Mouse (Mus musculus) embryonic facial prominence, embryonic 11.5 days (tissue): ENCODE data around the gene Aimp1. TPM values are rescaled to one million over a fixed set of nuclear protein-coding genes. Genes with fewer than 3 reads are reported as not detected.

Source experiments
- ATAC-seq: fragments of 200-750 bp; cut with Nextera tagmentation; replicated peaks from 2 replicates; pipeline ENCODE4 v1.8.0; 2017; ENCODE audit warnings: low read depth; ENCODE audit not compliant: insufficient number of reproducible peaks, low FRiP score, low TSS enrichment
- DNase-seq: peaks from one replicate; pipeline ENCODE4 v3.0.0-alpha.2; 2015; ENCODE audit warnings: low spot score
- H3K27ac ChIP-seq: fragments of 300-500 bp; sonication (generic); replicated peaks from 2 replicates; pipeline ENCODE4 v1.5.1; 2014; ENCODE audit warnings: mild to moderate bottlenecking, low read depth, low read length, control low read depth
- H3K27me3 ChIP-seq: fragments of 300-500 bp; sonication (generic); 2 replicates; pipeline ENCODE4 v1.6.1; 2014; ENCODE audit warnings: mild to moderate bottlenecking, low read length, moderate library complexity, mixed read lengths; ENCODE audit not compliant: control insufficient read depth, insufficient read depth
- H3K36me3 ChIP-seq: fragments of 300-500 bp; sonication (generic); replicated peaks from 2 replicates; pipeline ENCODE4 v1.6.1; 2014; ENCODE audit warnings: low read depth, mild to moderate bottlenecking, low read length, moderate library complexity, mixed read lengths; ENCODE audit not compliant: control insufficient read depth, insufficient read depth
- H3K4me1 ChIP-seq: fragments of 300-500 bp; sonication (generic); 2 replicates; pipeline ENCODE4 v1.6.1; 2014; ENCODE audit warnings: low read length, mixed read lengths; ENCODE audit not compliant: control insufficient read depth, insufficient read depth
- H3K4me2 ChIP-seq: fragments of 300-500 bp; sonication (generic); 2 replicates; pipeline ENCODE4 v1.6.1; 2014; ENCODE audit warnings: low read depth, mild to moderate bottlenecking, control low read depth, low read length, moderate library complexity
- H3K4me3 ChIP-seq: fragments of 300-500 bp; sonication (generic); 2 replicates; pipeline ENCODE4 v1.5.1; 2014; ENCODE audit warnings: low read depth, low read length, control low read depth
- H3K9ac ChIP-seq: fragments of 300-500 bp; sonication (generic); replicated peaks from 2 replicates; pipeline ENCODE4 v1.6.1; 2014; ENCODE audit warnings: mild to moderate bottlenecking, control low read depth, low read length
- H3K9me3 ChIP-seq: fragments of 300-500 bp; sonication (generic); replicated peaks from 2 replicates; pipeline ENCODE4 v1.6.1; 2016; ENCODE audit warnings: mild to moderate bottlenecking, low read length, inconsistent platforms, mixed read lengths; ENCODE audit not compliant: control insufficient read depth
- WGBS: fragments of 180-500 bp; shearing (Covaris S2); extraction: QIAGEN DNeasy Blood & Tissue Kit; methylation state at CpG from one replicate; pipeline ENCODE4 v1.1.7; 2014; 5-methylcytosine and 5-hydroxymethylcytosine counted together
- polyA plus RNA-seq: library from polyadenylated mRNA; unstranded; fragments of >200 nt; fragmentation: Nextera tagmentation; extraction: Ambion mirVana; gene quantifications from 2 replicates; pipeline ENCODE4 v1.2.1, GENCODE M21; 2014

The Aimp1 gene
- polyA plus RNA-seq, 1 experiment from 2014 or later: 93.3 TPM

DNA sequence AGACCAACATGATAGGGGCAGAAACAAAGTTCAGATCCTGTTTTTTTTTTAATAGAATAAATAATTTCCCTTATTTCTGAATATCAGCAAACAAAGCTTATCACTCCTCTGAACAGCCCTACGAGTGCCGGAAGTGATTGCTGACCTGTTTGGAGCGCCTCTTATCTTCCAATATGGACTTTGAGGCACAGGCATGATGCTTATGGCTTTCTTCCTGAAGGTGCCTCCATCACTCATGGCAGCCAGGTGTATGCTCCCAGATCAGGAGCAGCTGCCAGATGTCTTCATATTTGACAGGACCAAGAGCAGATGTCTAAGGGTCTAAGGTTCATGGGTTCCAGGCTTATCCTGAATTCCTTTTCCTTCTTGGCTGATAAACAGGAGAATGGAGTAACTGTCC lies 47.1 kb downstream of the Aimp1 start:
- no peaks in the 10 kb centered on the region for H3K27me3 ChIP-seq
- no peak for ATAC-seq
- H3K9me3 ChIP-seq: no peaks in the 10 kb centered on the region
- 88% methylated on average over 3 of the region's 3 CpGs for WGBS
- no peaks in the 10 kb centered on the region for H3K36me3 ChIP-seq
- H3K27ac ChIP-seq: no peak overlapping the region
- H3K9ac ChIP-seq: no peak overlapping the region
- no peak overlapping the region for H3K4me3 ChIP-seq
- no peaks in the 10 kb centered on the region for H3K4me1 ChIP-seq
- H3K4me2 ChIP-seq: no peak overlapping the region
- DNase-seq: no peak

DNA sequence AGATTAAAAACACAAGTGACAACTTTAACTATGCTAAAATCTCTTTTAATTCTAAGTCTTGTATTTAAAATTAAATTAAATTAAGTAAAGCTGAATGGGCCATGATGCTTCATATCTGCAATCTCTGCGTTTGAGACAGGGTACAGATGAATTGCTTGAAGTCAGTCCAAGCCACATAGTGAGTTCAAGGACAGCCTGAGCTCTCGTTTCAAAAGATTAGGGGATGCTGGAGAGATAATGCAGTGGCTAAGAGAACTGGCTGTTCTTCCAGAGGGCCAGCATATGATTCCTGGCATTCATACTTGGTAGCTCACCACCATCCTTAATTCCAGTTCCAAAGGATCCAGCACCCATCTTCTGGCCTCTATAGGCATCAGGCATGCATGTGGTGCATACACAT lies 50.9 kb downstream of the Aimp1 start:
- no peak for DNase-seq
- no peak for ATAC-seq
- Histone ChIP-seq H3K4me3 (no peak overlapping the region), H3K27me3 (no peaks in the 10 kb centered on the region), H3K9me3 (no peaks in the 10 kb centered on the region), H3K4me1 (no peaks in the 10 kb centered on the region), H3K36me3 (no peaks in the 10 kb centered on the region), H3K4me2 (no peak overlapping the region), H3K9ac (no peak overlapping the region), H3K27ac (no peak overlapping the region)
- WGBS: 69% methylated on average over 2 of the region's 2 CpGs

DNA sequence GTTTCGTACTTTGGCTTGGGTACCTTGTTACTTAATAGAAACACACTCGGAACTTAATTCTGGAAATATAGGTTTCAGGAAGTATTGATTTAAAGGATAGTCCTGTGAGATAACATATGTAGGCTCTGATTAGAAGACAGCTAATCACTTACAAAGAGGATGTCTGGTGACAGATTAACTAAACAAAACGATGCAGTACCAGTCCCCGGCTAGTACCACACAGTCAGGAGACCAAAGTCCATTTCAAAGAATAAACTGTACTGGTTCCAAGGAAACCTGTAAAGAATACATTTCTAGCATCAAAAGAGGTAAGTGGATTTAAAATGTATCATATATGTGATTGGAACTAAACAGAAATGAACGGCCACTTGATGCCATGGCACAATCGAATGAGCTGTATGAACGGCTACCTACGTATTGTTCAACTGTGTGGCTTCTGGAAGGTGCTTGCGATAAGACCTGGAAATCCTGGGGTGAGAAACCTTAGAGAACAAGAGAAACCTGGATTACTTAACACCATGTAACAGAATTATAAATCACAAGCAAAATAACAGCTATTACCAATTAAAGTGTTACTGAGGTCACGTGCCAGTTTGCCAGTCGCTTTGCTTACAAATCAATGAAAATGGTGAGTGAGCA lies 54.5 kb downstream of the Aimp1 start, which contains the start of gene Gimd1:
TSS of gene Gimd1 (plus strand) at position 220 of the 639 bp plus-strand sequence.
- H3K4me1 ChIP-seq: no peaks in the 10 kb centered on the region
- no peaks in the 10 kb centered on the region for H3K36me3 ChIP-seq
- no peak within 1 kb of the TSS for H3K4me3 ChIP-seq
- no peak for ATAC-seq
- no peaks in the 10 kb centered on the region for H3K9me3 ChIP-seq
- DNase-seq: no peak
- no peak within 1 kb of the TSS for H3K4me2 ChIP-seq
- no peak within 1 kb of the TSS for H3K9ac ChIP-seq
- 90% methylated on average over 11 of the region's 11 CpGs for WGBS
- H3K27ac ChIP-seq: no peak within 1 kb of the TSS
- no peaks in the 10 kb centered on the region for H3K27me3 ChIP-seq

DNA sequence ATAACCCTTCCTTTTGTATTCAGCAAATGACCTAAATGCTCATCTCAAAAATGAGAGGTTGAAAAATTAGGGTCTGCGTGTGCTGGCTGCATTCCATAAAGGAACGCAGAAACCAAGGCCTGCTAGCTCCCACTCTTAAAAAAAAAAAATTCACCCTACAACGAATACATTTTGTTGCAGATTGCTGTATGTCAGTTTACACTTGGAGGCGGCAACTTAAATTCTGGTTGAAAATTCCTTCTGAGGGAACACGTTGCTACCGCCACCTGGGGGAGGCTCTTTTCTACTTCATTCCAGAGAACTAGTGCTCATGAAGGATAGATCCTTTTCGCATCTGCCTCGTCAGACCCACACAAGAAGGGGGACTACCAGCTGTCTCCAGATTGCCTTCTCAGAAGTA lies 55.4 kb downstream of the Aimp1 start:
- WGBS: 47% methylated on average over 8 of the region's 8 CpGs
- H3K9me3 ChIP-seq: no peaks in the 10 kb centered on the region
- DNase-seq (peak; percentile 23), ATAC-seq (no peak)
- no peak overlapping the region for H3K9ac ChIP-seq
- H3K27ac ChIP-seq: no peak overlapping the region
- H3K4me1 ChIP-seq: no peaks in the 10 kb centered on the region
- H3K36me3 ChIP-seq: no peaks in the 10 kb centered on the region
- H3K4me3 ChIP-seq: no peak overlapping the region
- H3K27me3 ChIP-seq: no peaks in the 10 kb centered on the region
- no peak overlapping the region for H3K4me2 ChIP-seq

Other genes with a start within 250 kb of the Aimp1 start
- gene Gimd1, start 54.5 kb downstream of the Aimp1 start, polyA plus RNA-seq: not detected in 2 replicates
- gene Tbck, start 226 bp downstream of the Aimp1 start, polyA plus RNA-seq: 23.0 and 25.3 TPM in 2 replicates